Mouse (Mus musculus): ENCODE measurements around the gene Klhdc3.

GRCm38 (mm10) chr17:46702506-46702905, 21.8 kb upstream of the Klhdc3 start:
- TF ChIP-seq CTCF (IDR thresholded peaks at IDR 0.05; ENCODE audit: borderline replicate concordance, insufficient read depth, low read length): no peak
- TF ChIP-seq POLR2A (IDR thresholded peaks at IDR 0.05; ENCODE audit: low read depth, low read length): no peak
